Mouse (Mus musculus): Measurements from ENCODE around the gene P2rx7.
A peak's percentile ranks its signal among the peaks of the same experiment; 100 is the strongest.

The P2rx7 gene

GRCm38 (mm10) chr5:122643701-122644100 is at the start of gene P2rx7:
P2rx7 (plus strand) TSS chr5:122643911.
- peak; percentile 46 for DNase-seq (ENCODE audit: low spot score)

GRCm38 (mm10) chr5:122595470-122595869 is 48.2 kb upstream of the P2rx7 start:
- DNase-seq (ENCODE audit: low spot score) = no peak

GRCm38 (mm10) chr5:122602233-122602632 is 41.5 kb upstream of the P2rx7 start:
- DNase-seq (ENCODE audit: low spot score) = no peak

- DNase-seq (ENCODE audit: low spot score) = no peak
Observed at GRCm38 (mm10) chr5:122604894-122605293, 38.8 kb upstream of the P2rx7 start.

- no peak for DNase-seq (ENCODE audit: low spot score)
Observed at GRCm38 (mm10) chr5:122611651-122612050, 32.1 kb upstream of the P2rx7 start.

- peak; percentile 95 for DNase-seq (ENCODE audit: low spot score)
Observed at GRCm38 (mm10) chr5:122613908-122614732, 29.6 kb upstream of the P2rx7 start, which contains the start of gene Ift81. Ift81 (minus strand) TSS chr5:122614518.

GRCm38 (mm10) chr5:122617718-122618117 is 26.0 kb upstream of the P2rx7 start:
- DNase-seq (ENCODE audit: low spot score) = no peak

GRCm38 (mm10) chr5:122619686-122620296 is 23.9 kb upstream of the P2rx7 start:
- no peak for DNase-seq (ENCODE audit: low spot score)

- DNase-seq (ENCODE audit: low spot score) = peak; percentile 12
Observed at GRCm38 (mm10) chr5:122621376-122621886, 22.3 kb upstream of the P2rx7 start.

- no peak for DNase-seq (ENCODE audit: low spot score)
Observed at GRCm38 (mm10) chr5:122622526-122622925, 21.2 kb upstream of the P2rx7 start.

- DNase-seq (ENCODE audit: low spot score) = no peak
Observed at GRCm38 (mm10) chr5:122623861-122624260, 19.9 kb upstream of the P2rx7 start.

- DNase-seq (ENCODE audit: low spot score) = no peak
Observed at GRCm38 (mm10) chr5:122624952-122625479, 18.7 kb upstream of the P2rx7 start.

- DNase-seq (ENCODE audit: low spot score) = no peak
Observed at GRCm38 (mm10) chr5:122625565-122626252, 18.0 kb upstream of the P2rx7 start.

GRCm38 (mm10) chr5:122627243-122627642 is 16.5 kb upstream of the P2rx7 start:
- DNase-seq (ENCODE audit: low spot score) = peak; percentile 89

GRCm38 (mm10) chr5:122635228-122635627 is 8.5 kb upstream of the P2rx7 start:
- DNase-seq (ENCODE audit: low spot score) = no peak

GRCm38 (mm10) chr5:122636308-122636707 is 7.4 kb upstream of the P2rx7 start:
- DNase-seq (ENCODE audit: low spot score) = no peak

GRCm38 (mm10) chr5:122636958-122637357 is 6.8 kb upstream of the P2rx7 start:
- DNase-seq (ENCODE audit: low spot score) = no peak

- no peak for DNase-seq (ENCODE audit: low spot score)
Observed at GRCm38 (mm10) chr5:122638296-122638695, 5.4 kb upstream of the P2rx7 start.

GRCm38 (mm10) chr5:122639517-122639916 is 4.2 kb upstream of the P2rx7 start:
- no peak for DNase-seq (ENCODE audit: low spot score)

GRCm38 (mm10) chr5:122639986-122640385 is 3.7 kb upstream of the P2rx7 start:
- no peak for DNase-seq (ENCODE audit: low spot score)

GRCm38 (mm10) chr5:122644111-122644607 is 448 bp downstream of the P2rx7 start:
- DNase-seq (ENCODE audit: low spot score) = peak; percentile 8

GRCm38 (mm10) chr5:122645290-122645689 is 1.6 kb downstream of the P2rx7 start:
- no peak for DNase-seq (ENCODE audit: low spot score)

All from urinary bladder, postnatal 25 days (tissue).